Mouse (Mus musculus): Measurements from ENCODE around the gene Myadml2. TPM values are rescaled to one million over a fixed set of nuclear protein-coding genes. Genes with fewer than 3 reads are reported as not detected.

Myadml2 gene
- polyA plus RNA-seq (2015; fragmentation: Nextera tagmentation; extraction: Ambion mirVana): 0.75 TPM in 1 of 2 replicates, not detected in the other

GRCm38 (mm10) chr11:120648001-120648476 is at the start of gene Myadml2:
Myadml2 (minus strand) TSS chr11:120648158.
- H3K27me3 ChIP-seq (replicated peaks; ENCODE audit: control insufficient read depth, insufficient read depth, low read length): no peaks in the 10 kb centered on the region
- 6% methylated on average over 13 of the region's 13 CpGs for WGBS
- H3K9ac ChIP-seq (replicated peaks; ENCODE audit: low read depth, low read length): 0 out of 2 replicates have a peak within 1 kb of the TSS, but pooled peaks have one; percentile 2
- H3K36me3 ChIP-seq (ENCODE audit: control insufficient read depth, insufficient read depth): no peaks in the 10 kb centered on the region
- no peaks in the 10 kb centered on the region for H3K9me3 ChIP-seq (ENCODE audit: control insufficient read depth, low read length)
- H3K4me2 ChIP-seq (ENCODE audit: low read length): peak within 1 kb of the TSS; percentile 9
- peak within 1 kb of the TSS; percentile 2 for H3K4me3 ChIP-seq (replicated peaks; ENCODE audit: low read length)
- H3K27ac ChIP-seq (ENCODE audit: low read length): no peak within 1 kb of the TSS
- peaks cover 11% of the 10 kb centered on the region for H3K4me1 ChIP-seq (replicated peaks; ENCODE audit: control insufficient read depth, insufficient read depth, low read length)
- ATAC-seq: no peak

GRCm38 (mm10) chr11:120697741-120698140 is 49.8 kb upstream of the Myadml2 start:
- H3K27me3 ChIP-seq (replicated peaks; ENCODE audit: control insufficient read depth, insufficient read depth, low read length): no peaks in the 10 kb centered on the region
- H3K27ac ChIP-seq (ENCODE audit: low read length): no peak overlapping the region
- H3K9ac ChIP-seq (replicated peaks; ENCODE audit: low read depth, low read length): no peak overlapping the region
- 73% methylated on average over 10 of the region's 10 CpGs for WGBS
- no peaks in the 10 kb centered on the region for H3K9me3 ChIP-seq (ENCODE audit: control insufficient read depth, low read length)
- no peak for ATAC-seq
- no peak overlapping the region for H3K4me2 ChIP-seq (ENCODE audit: low read length)
- no peak overlapping the region for H3K4me3 ChIP-seq (replicated peaks; ENCODE audit: low read length)
- no peaks in the 10 kb centered on the region for H3K4me1 ChIP-seq (replicated peaks; ENCODE audit: control insufficient read depth, insufficient read depth, low read length)
- H3K36me3 ChIP-seq (ENCODE audit: control insufficient read depth, insufficient read depth): 0 out of 2 replicates have a peak, but pooled peaks cover 4% of the 10 kb centered on the region

- no peaks in the 10 kb centered on the region for H3K4me1 ChIP-seq (replicated peaks; ENCODE audit: control insufficient read depth, insufficient read depth, low read length)
- 0 out of 2 replicates have a peak, but pooled peaks cover 4% of the 10 kb centered on the region for H3K36me3 ChIP-seq (ENCODE audit: control insufficient read depth, insufficient read depth)
- no peak overlapping the region for H3K27ac ChIP-seq (ENCODE audit: low read length)
- H3K27me3 ChIP-seq (replicated peaks; ENCODE audit: control insufficient read depth, insufficient read depth, low read length): no peaks in the 10 kb centered on the region
- H3K9ac ChIP-seq (replicated peaks; ENCODE audit: low read depth, low read length): no peak overlapping the region
- 91% methylated on average over 6 of the region's 6 CpGs for WGBS
- ATAC-seq: no peak
- no peak overlapping the region for H3K4me3 ChIP-seq (replicated peaks; ENCODE audit: low read length)
- H3K9me3 ChIP-seq (ENCODE audit: control insufficient read depth, low read length): no peaks in the 10 kb centered on the region
- H3K4me2 ChIP-seq (ENCODE audit: low read length): no peak overlapping the region
Observed at GRCm38 (mm10) chr11:120696568-120696967, 48.6 kb upstream of the Myadml2 start.

GRCm38 (mm10) chr11:120695641-120696040 is 47.7 kb upstream of the Myadml2 start:
- ATAC-seq: no peak
- 45% methylated on average over 12 of the region's 12 CpGs for WGBS
- Histone ChIP-seq H3K9ac (replicated peaks; ENCODE audit: low read depth, low read length) (no peak overlapping the region), H3K36me3 (ENCODE audit: control insufficient read depth, insufficient read depth) (no peaks in the 10 kb centered on the region), H3K4me1 (replicated peaks; ENCODE audit: control insufficient read depth, insufficient read depth, low read length) (no peaks in the 10 kb centered on the region), H3K27ac (ENCODE audit: low read length) (peak overlapping the region; percentile 28; the same call in 1 of the 2 replicates), H3K9me3 (ENCODE audit: control insufficient read depth, low read length) (no peaks in the 10 kb centered on the region), H3K4me2 (ENCODE audit: low read length) (no peak overlapping the region), H3K27me3 (replicated peaks; ENCODE audit: control insufficient read depth, insufficient read depth, low read length) (no peaks in the 10 kb centered on the region), H3K4me3 (replicated peaks; ENCODE audit: low read length) (no peak overlapping the region)

GRCm38 (mm10) chr11:120695184-120695583 is 47.2 kb upstream of the Myadml2 start:
- peak; percentile 49 for ATAC-seq
- H3K4me3 ChIP-seq (replicated peaks; ENCODE audit: low read length): no peak overlapping the region
- H3K9ac ChIP-seq (replicated peaks; ENCODE audit: low read depth, low read length): no peak overlapping the region
- no peaks in the 10 kb centered on the region for H3K4me1 ChIP-seq (replicated peaks; ENCODE audit: control insufficient read depth, insufficient read depth, low read length)
- no peaks in the 10 kb centered on the region for H3K9me3 ChIP-seq (ENCODE audit: control insufficient read depth, low read length)
- no peak overlapping the region for H3K27ac ChIP-seq (ENCODE audit: low read length)
- no peak overlapping the region for H3K4me2 ChIP-seq (ENCODE audit: low read length)
- 39% methylated on average over 4 of the region's 4 CpGs for WGBS
- no peaks in the 10 kb centered on the region for H3K27me3 ChIP-seq (replicated peaks; ENCODE audit: control insufficient read depth, insufficient read depth, low read length)
- H3K36me3 ChIP-seq (ENCODE audit: control insufficient read depth, insufficient read depth): peaks cover under 1% of the 10 kb centered on the region; the same call in 1 of the 2 replicates

- H3K27ac ChIP-seq (ENCODE audit: low read length): no peak overlapping the region
- no peaks in the 10 kb centered on the region for H3K27me3 ChIP-seq (replicated peaks; ENCODE audit: control insufficient read depth, insufficient read depth, low read length)
- H3K36me3 ChIP-seq (ENCODE audit: control insufficient read depth, insufficient read depth): peaks cover 11% of the 10 kb centered on the region; the same call in 1 of the 2 replicates
- no peak overlapping the region for H3K4me3 ChIP-seq (replicated peaks; ENCODE audit: low read length)
- H3K9me3 ChIP-seq (ENCODE audit: control insufficient read depth, low read length): no peaks in the 10 kb centered on the region
- WGBS: 62% methylated on average over 3 of the region's 3 CpGs
- H3K4me2 ChIP-seq (ENCODE audit: low read length): no peak overlapping the region
- no peak for ATAC-seq
- H3K9ac ChIP-seq (replicated peaks; ENCODE audit: low read depth, low read length): no peak overlapping the region
- H3K4me1 ChIP-seq (replicated peaks; ENCODE audit: control insufficient read depth, insufficient read depth, low read length): no peaks in the 10 kb centered on the region
Observed at GRCm38 (mm10) chr11:120693461-120693860, 45.5 kb upstream of the Myadml2 start.

- H3K27me3 ChIP-seq (replicated peaks; ENCODE audit: control insufficient read depth, insufficient read depth, low read length): no peaks in the 10 kb centered on the region
- H3K27ac ChIP-seq (ENCODE audit: low read length): no peak overlapping the region
- H3K4me1 ChIP-seq (replicated peaks; ENCODE audit: control insufficient read depth, insufficient read depth, low read length): no peaks in the 10 kb centered on the region
- H3K4me3 ChIP-seq (replicated peaks; ENCODE audit: low read length): no peak overlapping the region
- WGBS: 94% methylated on average over 4 of the region's 4 CpGs
- H3K4me2 ChIP-seq (ENCODE audit: low read length): no peak overlapping the region
- no peaks in the 10 kb centered on the region for H3K9me3 ChIP-seq (ENCODE audit: control insufficient read depth, low read length)
- no peak overlapping the region for H3K9ac ChIP-seq (replicated peaks; ENCODE audit: low read depth, low read length)
- H3K36me3 ChIP-seq (ENCODE audit: control insufficient read depth, insufficient read depth): peaks cover 11% of the 10 kb centered on the region; the same call in 1 of the 2 replicates
- no peak for ATAC-seq
Observed at GRCm38 (mm10) chr11:120692471-120693011, 44.6 kb upstream of the Myadml2 start.

- H3K4me3 ChIP-seq (replicated peaks; ENCODE audit: low read length): no peak overlapping the region
- no peaks in the 10 kb centered on the region for H3K27me3 ChIP-seq (replicated peaks; ENCODE audit: control insufficient read depth, insufficient read depth, low read length)
- no peak overlapping the region for H3K27ac ChIP-seq (ENCODE audit: low read length)
- no peak overlapping the region for H3K9ac ChIP-seq (replicated peaks; ENCODE audit: low read depth, low read length)
- no peaks in the 10 kb centered on the region for H3K9me3 ChIP-seq (ENCODE audit: control insufficient read depth, low read length)
- H3K36me3 ChIP-seq (ENCODE audit: control insufficient read depth, insufficient read depth): peaks cover 11% of the 10 kb centered on the region; the same call in 1 of the 2 replicates
- no peaks in the 10 kb centered on the region for H3K4me1 ChIP-seq (replicated peaks; ENCODE audit: control insufficient read depth, insufficient read depth, low read length)
- 91% methylated on average over 3 of the region's 3 CpGs for WGBS
- ATAC-seq: no peak
- no peak overlapping the region for H3K4me2 ChIP-seq (ENCODE audit: low read length)
Observed at GRCm38 (mm10) chr11:120689365-120689764, 41.4 kb upstream of the Myadml2 start.

GRCm38 (mm10) chr11:120686650-120687272 is 38.8 kb upstream of the Myadml2 start:
- no peaks in the 10 kb centered on the region for H3K27me3 ChIP-seq (replicated peaks; ENCODE audit: control insufficient read depth, insufficient read depth, low read length)
- H3K9me3 ChIP-seq (ENCODE audit: control insufficient read depth, low read length): no peaks in the 10 kb centered on the region
- 74% methylated on average over 20 of the region's 20 CpGs for WGBS
- no peak overlapping the region for H3K27ac ChIP-seq (ENCODE audit: low read length)
- no peak overlapping the region for H3K4me2 ChIP-seq (ENCODE audit: low read length)
- ATAC-seq: no peak
- H3K36me3 ChIP-seq (ENCODE audit: control insufficient read depth, insufficient read depth): peaks cover 16% of the 10 kb centered on the region; the same call in 1 of the 2 replicates
- H3K4me1 ChIP-seq (replicated peaks; ENCODE audit: control insufficient read depth, insufficient read depth, low read length): no peaks in the 10 kb centered on the region
- no peak overlapping the region for H3K9ac ChIP-seq (replicated peaks; ENCODE audit: low read depth, low read length)
- H3K4me3 ChIP-seq (replicated peaks; ENCODE audit: low read length): no peak overlapping the region

Data from forebrain, embryonic 16.5 days (tissue).